ENCODE assay signal across 12 mouse cellular contexts in genomic region chr12:69760014-69760413, GRCm38 (mm10). TPM values are rescaled to one million over a fixed set of nuclear protein-coding genes. Genes with fewer than 3 reads are reported as not detected.
DNase-seq lines count a peak whose midpoint lies in the region; ATAC-seq lines count a peak whose summit lies in the region.
"Had no signal": no experiment of that assay in that cellular context is flagged by ENCODE, and none has a peak within 500 bp of the region (broad histone marks: within the 10 kb centered on the region; RNA-seq: fewer than 3 reads in every experiment).

No protein-coding gene starts in this region.

- H3K4me1 ChIP-seq in heart, embryonic 13.5 days: peaks cover 47% of the 10 kb centered on the region
- H3K4me1 ChIP-seq in lung, embryonic 16.5 days (replicated peaks; ENCODE audit: control insufficient read depth, insufficient read depth, low read length): peaks cover 35% of the 10 kb centered on the region
- H3K4me1 ChIP-seq in limb, embryonic 10.5 days: peaks cover 27% of the 10 kb centered on the region
- peaks cover 54% of the 10 kb centered on the region for H3K4me1 ChIP-seq in liver, embryonic 16.5 days (ENCODE audit: control insufficient read depth, low read depth, low read length)

- 56% methylated on average over 6 of the region's 6 CpGs for WGBS in heart, embryonic 13.5 days
- WGBS in lung, embryonic 16.5 days: 38% methylated on average over 6 of the region's 6 CpGs
- WGBS in limb, embryonic 10.5 days: 51% methylated on average over 6 of the region's 6 CpGs
- 37% methylated on average over 6 of the region's 6 CpGs for WGBS in liver, embryonic 16.5 days (ENCODE audit: insufficient replicate concordance)

- peak overlapping the region; percentile 16 for H3K27ac ChIP-seq in heart, embryonic 13.5 days (replicated peaks)
- peak overlapping the region; percentile 38 for H3K27ac ChIP-seq in lung, embryonic 16.5 days (ENCODE audit: low read length)
- H3K27ac ChIP-seq in limb, embryonic 10.5 days: peak overlapping the region; percentile 10; the same call in 1 of the 2 replicates
- peak overlapping the region; percentile 88 for H3K27ac ChIP-seq in liver, embryonic 16.5 days (ENCODE audit: low read length)
- H3K27ac ChIP-seq: intestine, embryonic 15.5 days had no signal

- no peaks in the 10 kb centered on the region for H3K36me3 ChIP-seq in heart, embryonic 13.5 days
- no peaks in the 10 kb centered on the region for H3K36me3 ChIP-seq in lung, embryonic 16.5 days (ENCODE audit: control insufficient read depth, insufficient read depth, low read length)
- H3K36me3 ChIP-seq in limb, embryonic 10.5 days: no peaks in the 10 kb centered on the region
- no peaks in the 10 kb centered on the region for H3K36me3 ChIP-seq in liver, embryonic 16.5 days (ENCODE audit: control insufficient read depth, insufficient read depth)
- H3K36me3 ChIP-seq: intestine, embryonic 15.5 days had no signal

- no peak for DNase-seq in heart, postnatal 36 days
- DNase-seq in lung, postnatal 36 days: no peak
- no peak for DNase-seq in limb, embryonic 10.5 days (ENCODE audit: low spot score)
- DNase-seq in T-cell, adult 2 months (ENCODE audit: low spot score): no peak
- DNase-seq in urinary bladder, postnatal 10 days (ENCODE audit: low spot score): no peak
- DNase-seq: adrenal gland, adult 2 months; cerebellum, postnatal 36 days had no signal

- no peaks in the 10 kb centered on the region for H3K27me3 ChIP-seq in heart, embryonic 13.5 days (replicated peaks)
- H3K27me3 ChIP-seq in lung, embryonic 16.5 days (ENCODE audit: control insufficient read depth, insufficient read depth, low read depth, low read length): no peaks in the 10 kb centered on the region
- H3K27me3 ChIP-seq in limb, embryonic 10.5 days (ENCODE audit: low read depth, poor library complexity, severe bottlenecking): no peaks in the 10 kb centered on the region
- no peaks in the 10 kb centered on the region for H3K27me3 ChIP-seq in liver, embryonic 16.5 days (ENCODE audit: control insufficient read depth, insufficient read depth, low read depth, low read length)
- H3K27me3 ChIP-seq: intestine, embryonic 15.5 days had no signal

- H3K4me3 ChIP-seq in heart, embryonic 13.5 days: no peak overlapping the region
- H3K4me3 ChIP-seq in lung, embryonic 16.5 days (ENCODE audit: low read length): no peak overlapping the region
- no peak overlapping the region for H3K4me3 ChIP-seq in limb, embryonic 10.5 days
- no peak overlapping the region for H3K4me3 ChIP-seq in liver, embryonic 16.5 days (ENCODE audit: low read depth, low read length)
- H3K4me3 ChIP-seq: intestine, embryonic 15.5 days had no signal

- intact Hi-C loops in heart, postnatal 36 days (cut with DNase I): loop anchor here (5.0 kb wide), 1 partner anchor 57 kb away; no protein-coding TSS in a partner anchor

- no peak overlapping the region for H3K4me2 ChIP-seq in heart, embryonic 13.5 days
- no peak overlapping the region for H3K4me2 ChIP-seq in lung, embryonic 16.5 days (ENCODE audit: low read depth, low read length)
- H3K4me2 ChIP-seq in liver, embryonic 16.5 days (ENCODE audit: low read depth, low read length): peak overlapping the region; percentile 45
- H3K4me2 ChIP-seq: intestine, embryonic 15.5 days; midbrain, embryonic 11.5 days had no signal

- ATAC-seq in heart, embryonic 13.5 days (ENCODE audit: extremely low read depth, insufficient number of reproducible peaks, low FRiP score, low TSS enrichment): no peak
- ATAC-seq in lung, embryonic 16.5 days (ENCODE audit: low read depth): no peak
- ATAC-seq in liver, embryonic 16.5 days (ENCODE audit: low read depth): no peak

- H3K9ac ChIP-seq in heart, embryonic 13.5 days: no peak overlapping the region
- no peak overlapping the region for H3K9ac ChIP-seq in lung, embryonic 16.5 days (ENCODE audit: low read length)
- H3K9ac ChIP-seq in liver, embryonic 16.5 days (ENCODE audit: low read depth, low read length): peak overlapping the region; percentile 60
- H3K9ac ChIP-seq: intestine, embryonic 15.5 days had no signal

- H3K9me3 ChIP-seq in heart, embryonic 13.5 days: no peaks in the 10 kb centered on the region
- H3K9me3 ChIP-seq in lung, embryonic 16.5 days (ENCODE audit: control insufficient read depth, low read length): no peaks in the 10 kb centered on the region
- no peaks in the 10 kb centered on the region for H3K9me3 ChIP-seq in limb, embryonic 10.5 days (replicated peaks)
- H3K9me3 ChIP-seq in liver, embryonic 16.5 days (replicated peaks; ENCODE audit: control insufficient read depth, low read length): no peaks in the 10 kb centered on the region
- H3K9me3 ChIP-seq: intestine, embryonic 15.5 days had no signal

RNA-seq across cellular contexts. Expression of gene Cdkl1, which starts 31.1 kb away (rescaled TPM):
- 4.6 and 6.8 TPM in 2 replicates for polyA plus RNA-seq in heart, embryonic 13.5 days (2015; fragmentation: Nextera tagmentation; extraction: Ambion mirVana)
- 10 to 100 TPM in 1 of 2 experiments, 1 to 10 TPM in 1; 6.3 to 13.9 TPM for total RNA-seq in heart, postnatal 36 days (2021)
- 1.3 and 2.0 TPM in 2 replicates for polyA plus RNA-seq in lung, embryonic 16.5 days (2015; fragmentation: Nextera tagmentation; extraction: Ambion mirVana)
- polyA plus RNA-seq in limb, embryonic 10.5 days (2016; fragmentation: Nextera tagmentation; extraction: Ambion mirVana): 1.0 and 1.2 TPM in 2 replicates
- polyA plus RNA-seq in liver, embryonic 16.5 days (2015; fragmentation: Nextera tagmentation; extraction: Ambion mirVana): 1.7 TPM in 2 replicates

RNA-seq across cellular contexts. Expression of gene Atp5s, which starts 35.3 kb away (rescaled TPM):
- 30.5 and 31.5 TPM in 2 replicates for polyA plus RNA-seq in heart, embryonic 13.5 days (2015; fragmentation: Nextera tagmentation; extraction: Ambion mirVana)
- total RNA-seq in heart, postnatal 36 days (2021): 10 to 100 TPM; 30.3 to 31.9 TPM
- polyA plus RNA-seq in lung, embryonic 16.5 days (2015; fragmentation: Nextera tagmentation; extraction: Ambion mirVana): 35.3 and 36.4 TPM in 2 replicates
- polyA plus RNA-seq in limb, embryonic 10.5 days (2016; fragmentation: Nextera tagmentation; extraction: Ambion mirVana): 26.3 and 27.9 TPM in 2 replicates
- polyA plus RNA-seq in liver, embryonic 16.5 days (2015; fragmentation: Nextera tagmentation; extraction: Ambion mirVana): 16.7 and 18.4 TPM in 2 replicates

RNA-seq across cellular contexts. Expression of gene L2hgdh, which starts 35.3 kb away (rescaled TPM):
- 14.0 and 15.3 TPM in 2 replicates for polyA plus RNA-seq in heart, embryonic 13.5 days (2015; fragmentation: Nextera tagmentation; extraction: Ambion mirVana)
- 10 to 100 TPM; 47.4 to 53.7 TPM for total RNA-seq in heart, postnatal 36 days (2021)
- 14.3 and 15.5 TPM in 2 replicates for polyA plus RNA-seq in lung, embryonic 16.5 days (2015; fragmentation: Nextera tagmentation; extraction: Ambion mirVana)
- 21.3 and 22.7 TPM in 2 replicates for polyA plus RNA-seq in limb, embryonic 10.5 days (2016; fragmentation: Nextera tagmentation; extraction: Ambion mirVana)
- polyA plus RNA-seq in liver, embryonic 16.5 days (2015; fragmentation: Nextera tagmentation; extraction: Ambion mirVana): 11.6 and 12.2 TPM in 2 replicates

Comparison
In these comparisons a context has a peak if more than half of its experiments do, and no peak if none do; other contexts are left out.
1. H3K27ac ChIP-seq: peak in every context shown above with its lines; median percentile 88 in liver, embryonic 16.5 days; 38 in lung, embryonic 16.5 days; 16 in heart, embryonic 13.5 days; 10 in limb, embryonic 10.5 days.